Mouse (Mus musculus) kidney, adult 11 months (tissue): ENCODE data around the gene Hist1h2ae.
"Not testable (repeated sequence)": the region's sequence is repeated elsewhere in the genome, so short reads cannot be mapped to it uniquely, and the experiment has no call there.

Experiments used
- DNase-seq: peaks from one replicate; pipeline ENCODE4 v3.0.0; 2022

Gene Hist1h2ae

DNA sequence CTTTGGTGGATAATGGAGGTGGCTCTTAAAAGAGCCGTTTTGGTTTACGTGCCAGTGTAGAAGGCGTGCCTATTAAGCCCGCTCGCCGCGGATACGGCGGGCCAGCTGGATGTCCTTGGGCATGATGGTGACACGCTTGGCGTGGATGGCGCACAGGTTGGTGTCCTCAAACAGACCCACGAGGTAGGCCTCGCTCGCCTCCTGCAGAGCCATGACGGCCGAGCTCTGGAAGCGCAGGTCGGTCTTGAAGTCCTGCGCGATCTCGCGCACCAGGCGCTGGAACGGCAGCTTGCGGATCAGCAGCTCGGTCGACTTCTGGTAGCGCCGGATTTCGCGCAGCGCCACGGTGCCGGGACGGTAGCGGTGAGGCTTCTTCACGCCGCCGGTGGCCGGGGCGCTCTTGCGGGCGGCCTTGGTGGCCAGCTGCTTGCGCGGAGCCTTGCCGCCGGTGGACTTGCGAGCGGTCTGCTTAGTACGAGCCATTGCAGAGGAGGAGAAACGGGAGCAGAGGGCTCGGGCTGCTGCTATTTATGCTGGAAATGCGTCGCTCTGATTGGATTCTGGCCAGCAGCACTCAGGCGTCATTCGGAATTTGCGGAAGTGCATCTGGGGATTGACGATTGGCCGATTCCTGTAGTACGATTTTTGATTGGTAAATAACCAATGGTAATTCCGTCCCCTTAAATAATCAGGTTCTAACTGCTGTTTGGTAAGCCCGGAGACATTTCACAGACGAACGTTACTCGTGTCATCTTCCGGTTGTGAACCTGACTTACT is 8.9 kb downstream of the Hist1h2ae start, which contains the start of gene Hist1h3e:
TSS of gene Hist1h3e (minus strand) at position 487 of the 777 bp plus-strand sequence.
- peak; percentile 91 for DNase-seq

DNA sequence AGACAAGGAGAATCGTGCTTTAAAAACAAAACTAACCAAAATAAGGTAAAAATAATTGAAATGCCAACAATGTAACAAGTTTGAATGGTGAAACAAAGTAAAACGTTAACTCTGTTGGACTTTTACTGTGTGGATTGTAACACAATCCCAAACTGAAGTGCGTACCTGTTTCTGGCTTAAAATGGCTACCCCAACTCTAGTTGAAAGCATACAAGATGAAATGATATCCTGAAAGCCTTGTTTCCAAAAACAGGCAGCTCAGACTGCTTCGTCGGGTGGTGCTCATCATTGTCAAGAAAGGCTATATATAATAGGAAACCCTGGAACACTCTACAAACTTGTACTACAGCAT is 9.5 kb downstream of the Hist1h2ae start:
- DNase-seq: not testable (repeated sequence)

DNA sequence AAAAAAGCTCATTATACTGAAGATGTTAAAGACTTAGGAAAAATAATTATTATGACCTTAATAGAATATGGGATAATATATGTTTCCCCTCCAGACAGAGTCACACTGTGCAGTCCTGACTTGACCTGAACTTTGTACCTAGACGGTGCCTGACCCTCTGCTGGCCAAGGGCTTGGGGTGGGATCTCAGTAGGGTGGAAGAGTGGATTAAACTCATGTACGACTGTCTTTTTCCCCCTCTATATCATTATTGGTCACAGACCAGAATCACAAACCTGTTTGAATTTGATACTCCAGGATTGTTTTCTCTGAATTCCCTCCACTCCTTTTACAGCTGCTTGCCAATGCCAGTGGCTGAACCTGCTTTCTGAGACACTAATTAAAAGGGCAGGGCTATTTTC is 10.3 kb downstream of the Hist1h2ae start:
- not testable (repeated sequence) for DNase-seq

DNA sequence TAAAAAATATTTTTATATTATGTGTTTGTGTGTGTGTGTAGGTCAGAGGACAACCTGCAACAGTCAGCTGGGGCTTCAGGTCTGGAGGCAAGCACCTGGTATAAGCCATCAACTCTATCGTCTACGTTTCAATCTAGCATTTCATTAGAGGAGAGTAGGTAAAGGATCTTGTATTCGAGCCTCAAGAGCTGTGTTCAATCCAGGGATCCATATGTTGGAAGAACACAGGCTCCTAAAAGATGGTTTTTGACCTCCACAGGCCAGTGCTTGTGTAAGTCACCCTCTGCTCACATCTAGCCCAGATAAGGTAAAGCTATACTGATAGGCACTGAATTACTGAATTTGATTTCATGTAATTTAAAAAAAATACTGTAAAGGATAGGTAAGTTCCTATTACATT is 14.1 kb downstream of the Hist1h2ae start:
- DNase-seq: no peak

DNA sequence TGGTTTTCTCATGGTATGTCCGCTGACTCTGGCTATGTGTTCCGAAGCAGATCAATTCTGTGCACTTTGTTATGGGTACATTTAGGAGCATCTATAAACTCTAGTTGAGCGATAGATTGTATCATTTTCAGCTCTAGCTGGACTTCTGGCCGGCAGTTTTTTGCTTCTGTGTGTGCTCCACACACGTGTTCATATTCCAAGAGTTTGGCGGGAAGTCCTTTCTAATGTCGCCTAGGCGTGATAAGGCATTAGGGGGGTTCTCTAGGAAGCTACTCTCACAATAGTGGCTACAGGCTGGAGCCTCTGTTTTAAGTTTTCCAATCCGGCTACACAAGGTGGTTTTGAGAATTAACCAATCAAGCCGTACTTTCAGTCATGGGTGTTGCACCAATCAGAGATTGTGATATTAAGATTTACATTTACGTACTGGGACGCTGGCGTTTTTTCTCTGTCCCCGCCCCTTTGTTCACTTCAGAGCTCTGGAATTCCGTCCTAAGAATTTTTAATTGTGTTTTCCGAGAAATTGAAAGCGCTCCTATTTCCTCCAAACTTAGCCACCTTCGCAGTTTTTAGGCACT is 15.1 kb downstream of the Hist1h2ae start:
- peak; percentile 69 for DNase-seq

DNA sequence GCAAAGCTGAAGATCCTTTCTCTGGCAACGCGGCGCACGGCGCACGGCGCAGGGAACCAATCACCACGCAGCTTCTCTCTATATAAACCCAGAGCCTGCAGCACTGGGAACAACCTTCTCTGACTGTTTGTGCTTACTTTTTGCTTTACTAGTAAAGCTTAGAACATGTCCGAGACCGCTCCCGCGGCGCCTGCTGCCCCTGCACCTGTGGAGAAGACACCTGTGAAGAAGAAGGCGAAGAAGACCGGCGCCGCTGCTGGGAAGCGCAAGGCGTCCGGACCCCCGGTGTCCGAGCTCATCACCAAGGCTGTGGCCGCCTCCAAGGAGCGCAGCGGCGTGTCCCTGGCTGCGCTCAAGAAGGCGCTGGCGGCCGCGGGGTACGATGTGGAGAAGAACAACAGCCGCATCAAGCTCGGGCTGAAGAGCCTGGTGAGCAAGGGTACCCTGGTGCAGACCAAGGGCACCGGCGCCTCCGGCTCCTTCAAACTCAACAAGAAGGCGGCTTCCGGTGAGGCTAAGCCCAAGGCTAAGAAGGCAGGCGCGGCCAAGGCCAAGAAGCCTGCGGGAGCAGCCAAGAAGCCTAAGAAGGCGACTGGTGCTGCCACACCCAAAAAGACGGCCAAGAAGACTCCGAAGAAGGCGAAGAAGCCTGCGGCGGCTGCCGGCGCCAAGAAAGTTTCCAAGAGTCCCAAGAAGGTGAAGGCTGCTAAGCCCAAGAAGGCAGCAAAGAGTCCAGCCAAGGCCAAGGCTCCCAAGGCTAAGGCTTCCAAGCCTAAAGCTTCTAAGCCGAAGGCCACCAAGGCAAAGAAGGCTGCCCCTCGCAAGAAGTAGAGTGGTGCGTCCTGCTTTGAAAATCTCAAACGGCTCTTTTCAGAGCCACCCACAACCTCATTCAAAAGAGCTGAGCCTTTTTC is 15.8 kb downstream of the Hist1h2ae start:
- peak; percentile 58 for DNase-seq

DNA sequence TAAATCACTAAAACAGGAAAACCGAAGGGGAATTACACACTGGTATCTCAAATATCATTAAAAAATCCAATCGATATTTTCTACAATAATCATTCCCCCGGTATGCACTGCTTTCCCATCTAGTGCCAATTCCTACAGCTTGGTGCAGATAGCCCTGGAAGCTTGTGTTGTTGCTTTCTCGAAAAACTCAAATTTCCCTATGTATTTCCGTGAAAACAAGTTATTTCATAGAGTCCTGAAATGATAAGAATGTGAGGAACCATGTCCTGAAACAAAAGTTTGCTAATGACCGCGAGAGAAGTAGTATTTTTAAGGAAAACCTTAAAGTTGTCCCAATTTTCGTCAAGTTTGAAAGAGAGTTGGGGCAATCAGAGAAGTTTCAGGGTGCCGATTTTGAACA is 16.6 kb downstream of the Hist1h2ae start:
- no peak for DNase-seq

DNA sequence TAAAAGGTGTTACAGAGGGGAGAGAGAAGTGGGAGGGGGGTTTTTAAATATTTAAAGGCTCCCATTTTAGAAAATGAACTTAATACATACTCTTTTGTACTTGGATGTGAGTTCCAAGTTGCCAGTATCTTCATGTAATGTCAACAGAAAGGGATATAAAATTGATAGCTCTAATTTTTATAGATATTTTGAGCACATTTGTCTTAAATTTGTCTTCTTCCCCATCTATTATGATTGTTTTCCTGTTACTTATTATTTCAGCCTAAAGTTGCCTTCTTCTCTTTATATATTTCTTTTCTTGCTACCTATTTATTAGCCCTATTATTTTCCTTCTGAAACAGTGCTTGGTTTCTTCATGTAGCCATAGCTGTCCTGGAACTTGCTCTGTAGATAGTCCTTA is 18.1 kb downstream of the Hist1h2ae start, which contains the start of gene Hist1h1d:
TSS of gene Hist1h1d (plus strand) at position 301 of the 400 bp plus-strand sequence.
- DNase-seq: no peak

DNA sequence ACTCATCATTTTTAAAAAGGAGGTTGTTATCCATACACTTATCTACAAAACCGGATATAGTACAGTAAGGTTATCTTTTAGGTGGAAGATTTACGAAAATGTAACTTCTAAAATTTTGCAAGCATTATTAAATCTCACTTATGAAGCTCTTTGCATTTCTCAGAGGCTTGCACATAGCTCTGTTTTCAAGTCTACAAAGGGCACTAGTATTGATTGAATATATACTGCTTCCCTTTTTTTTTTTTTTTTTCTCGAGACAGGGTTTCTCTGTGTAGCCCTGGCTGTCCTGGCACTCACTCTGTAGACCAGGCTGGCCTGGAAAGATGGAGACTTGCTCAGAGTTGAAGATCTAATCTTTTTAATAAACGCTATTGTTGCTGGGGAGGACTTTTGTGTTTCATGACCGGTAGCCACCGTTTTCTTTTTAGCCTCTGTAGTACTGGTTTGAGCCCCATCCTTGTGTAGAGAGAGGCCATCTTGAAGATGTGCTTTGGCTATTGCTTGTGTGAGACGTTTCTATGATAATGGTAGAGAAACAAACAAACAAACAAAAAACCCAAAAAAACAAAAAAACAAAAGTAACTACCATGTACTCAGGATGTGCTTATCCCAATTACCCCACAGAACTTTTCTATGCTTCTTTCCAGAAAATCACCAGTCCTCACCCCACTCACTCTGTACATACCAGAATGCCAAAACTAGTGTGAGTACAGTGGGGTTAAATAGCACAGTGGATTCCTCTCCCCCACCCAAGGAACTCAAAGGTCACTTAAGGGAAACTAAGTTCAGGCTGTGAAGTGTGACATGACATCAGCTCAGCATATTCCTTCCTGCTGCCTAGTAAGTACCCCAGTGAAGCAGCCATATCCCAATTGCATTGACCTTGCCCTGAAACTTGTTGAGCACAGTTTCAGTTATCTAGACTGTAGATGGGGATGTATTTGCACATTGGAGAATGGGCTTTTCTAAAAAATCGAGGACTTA is 18.8 kb downstream of the Hist1h2ae start:
- no peak for DNase-seq

DNA sequence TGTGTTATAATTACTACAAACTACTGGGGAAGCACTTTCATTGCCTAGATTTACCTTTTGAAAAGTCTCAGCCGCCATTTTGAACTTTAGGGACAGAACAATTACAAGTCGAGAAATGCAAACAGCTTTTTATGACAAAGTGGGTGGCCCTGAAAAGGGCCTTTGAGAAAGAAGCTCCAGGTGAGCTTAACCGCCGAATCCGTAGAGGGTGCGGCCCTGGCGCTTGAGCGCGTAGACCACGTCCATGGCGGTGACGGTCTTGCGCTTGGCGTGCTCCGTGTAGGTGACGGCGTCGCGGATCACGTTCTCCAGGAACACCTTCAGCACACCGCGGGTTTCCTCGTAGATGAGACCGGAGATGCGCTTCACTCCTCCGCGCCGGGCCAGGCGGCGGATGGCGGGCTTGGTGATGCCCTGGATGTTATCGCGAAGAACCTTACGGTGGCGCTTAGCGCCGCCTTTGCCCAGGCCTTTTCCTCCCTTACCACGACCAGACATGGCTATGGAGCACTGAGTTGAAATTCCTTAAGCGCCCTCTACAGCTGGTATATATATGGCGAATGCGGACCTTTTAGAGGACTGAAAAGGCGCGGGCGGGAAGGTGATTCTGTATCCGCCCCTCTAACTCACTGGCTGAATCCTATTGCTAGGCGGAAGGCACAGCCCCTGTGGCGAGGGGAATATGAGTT is 19.7 kb downstream of the Hist1h2ae start, which contains the start of gene Hist1h4f:
TSS of gene Hist1h4f (minus strand) at position 503 of the 689 bp plus-strand sequence.
- peak; percentile 82 for DNase-seq

DNA sequence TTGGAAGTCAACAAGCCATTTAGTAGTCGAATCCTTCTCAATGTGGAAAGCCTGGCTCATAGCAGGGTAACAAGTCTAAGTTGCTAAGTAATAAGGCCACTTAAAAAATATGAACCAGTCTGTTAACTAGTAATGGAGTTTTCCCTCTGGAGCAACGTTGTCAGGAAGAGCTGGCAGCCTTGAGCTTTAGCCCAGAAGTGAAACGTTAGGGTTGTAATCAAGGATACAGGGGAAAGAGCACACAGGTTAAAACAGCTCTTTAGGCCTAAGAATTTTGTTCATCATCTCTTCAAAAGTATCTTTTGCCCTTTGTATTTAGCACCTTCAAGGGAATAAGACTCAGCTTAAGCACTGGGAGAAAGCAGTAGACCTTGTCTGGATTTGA is 20.3 kb downstream of the Hist1h2ae start:
- no peak for DNase-seq

DNA sequence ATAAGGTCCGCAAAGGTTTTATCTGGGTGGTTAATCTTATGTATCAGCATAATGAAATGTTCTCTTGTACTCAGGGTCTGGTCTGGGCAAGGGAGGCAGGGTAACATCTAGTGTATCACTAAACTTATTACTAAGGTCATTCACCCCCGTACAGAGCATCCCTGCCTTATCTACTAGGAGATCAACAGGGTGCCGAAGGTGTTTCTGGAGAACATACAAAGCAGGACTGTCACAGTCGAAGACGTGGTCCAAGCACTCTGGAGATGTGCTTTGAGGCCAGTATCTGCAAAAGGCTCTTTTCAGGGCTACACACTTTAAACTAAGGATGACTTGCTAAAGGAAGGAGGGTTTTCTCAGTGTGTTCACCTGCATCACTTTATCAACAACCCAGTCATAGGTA is 24.3 kb downstream of the Hist1h2ae start:
- DNase-seq: no peak

DNA sequence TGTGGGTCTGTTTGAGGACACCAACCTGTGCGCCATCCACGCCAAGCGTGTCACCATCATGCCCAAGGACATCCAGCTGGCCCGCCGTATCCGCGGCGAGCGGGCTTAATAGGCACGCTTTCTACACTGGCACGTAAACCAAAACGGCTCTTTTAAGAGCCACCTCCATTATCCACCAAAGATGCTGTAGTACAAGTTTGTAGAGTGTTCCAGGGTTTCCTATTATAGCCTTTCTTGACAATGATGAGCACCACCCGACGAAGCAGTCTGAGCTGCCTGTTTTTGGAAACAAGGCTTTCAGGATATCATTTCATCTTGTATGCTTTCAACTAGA is 26.3 kb downstream of the Hist1h2ae start:
- not testable (repeated sequence) for DNase-seq

DNA sequence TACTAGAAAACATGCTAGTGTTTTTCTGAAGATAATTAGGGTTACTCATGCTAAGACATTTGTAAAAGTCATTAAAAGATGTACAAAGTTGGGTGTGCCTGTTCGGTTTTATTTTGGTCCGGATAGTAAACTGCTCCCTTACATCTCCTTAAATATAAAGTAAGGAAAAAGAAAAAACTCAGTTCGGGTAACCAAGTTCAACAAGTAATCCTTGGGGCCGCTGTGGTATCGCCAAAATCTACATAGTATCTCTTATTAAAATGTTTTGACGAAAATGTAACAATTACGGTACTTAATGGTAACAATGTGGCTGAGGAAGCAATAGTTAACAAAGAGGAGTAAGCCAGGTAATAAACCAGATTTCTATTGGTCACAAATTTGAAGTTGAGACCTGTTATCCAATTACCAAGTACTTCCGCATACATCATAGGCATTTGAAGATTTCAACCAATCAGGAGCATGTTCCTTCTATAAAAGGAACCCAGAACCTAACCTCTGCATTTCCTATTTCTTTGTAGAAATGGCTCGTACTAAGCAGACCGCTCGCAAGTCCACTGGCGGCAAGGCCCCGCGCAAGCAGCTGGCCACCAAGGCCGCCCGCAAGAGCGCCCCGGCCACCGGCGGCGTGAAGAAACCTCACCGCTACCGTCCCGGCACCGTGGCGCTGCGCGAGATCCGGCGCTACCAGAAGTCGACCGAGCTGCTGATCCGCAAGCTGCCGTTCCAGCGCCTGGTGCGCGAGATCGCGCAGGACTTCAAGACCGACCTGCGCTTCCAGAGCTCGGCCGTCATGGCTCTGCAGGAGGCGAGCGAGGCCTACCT is 26.8 kb downstream of the Hist1h2ae start, which contains the start of gene Hist1h3f:
TSS of gene Hist1h3f (plus strand) at position 88 of the 822 bp plus-strand sequence.
- peak; percentile 65 for DNase-seq

DNA sequence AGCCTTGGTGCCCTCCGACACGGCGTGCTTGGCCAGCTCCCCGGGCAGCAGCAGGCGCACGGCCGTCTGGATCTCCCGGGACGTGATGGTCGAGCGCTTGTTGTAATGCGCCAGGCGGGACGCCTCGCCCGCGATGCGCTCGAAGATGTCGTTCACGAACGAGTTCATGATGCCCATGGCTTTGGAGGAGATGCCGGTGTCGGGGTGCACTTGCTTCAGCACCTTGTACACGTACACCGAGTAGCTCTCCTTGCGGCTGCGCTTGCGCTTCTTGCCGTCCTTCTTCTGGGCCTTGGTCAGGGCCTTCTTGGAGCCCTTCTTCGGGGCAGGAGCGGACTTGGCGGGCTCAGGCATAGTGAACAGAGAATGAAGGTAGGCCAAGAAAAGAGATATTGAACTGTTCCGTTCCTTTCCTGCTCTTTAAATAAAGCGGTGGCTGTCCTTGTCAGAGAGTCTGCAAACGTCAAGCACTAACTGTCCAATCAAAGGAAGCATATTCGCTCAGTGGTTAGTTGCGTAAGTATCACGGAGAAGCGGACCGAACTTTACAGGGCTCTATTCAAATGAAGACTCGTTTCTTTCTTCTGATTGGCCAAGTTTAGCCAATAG is 27.9 kb downstream of the Hist1h2ae start, which contains the start of gene Hist1h2bh:
TSS of gene Hist1h2bh (minus strand) at position 394 of the 609 bp plus-strand sequence.
- peak; percentile 77 for DNase-seq

DNA sequence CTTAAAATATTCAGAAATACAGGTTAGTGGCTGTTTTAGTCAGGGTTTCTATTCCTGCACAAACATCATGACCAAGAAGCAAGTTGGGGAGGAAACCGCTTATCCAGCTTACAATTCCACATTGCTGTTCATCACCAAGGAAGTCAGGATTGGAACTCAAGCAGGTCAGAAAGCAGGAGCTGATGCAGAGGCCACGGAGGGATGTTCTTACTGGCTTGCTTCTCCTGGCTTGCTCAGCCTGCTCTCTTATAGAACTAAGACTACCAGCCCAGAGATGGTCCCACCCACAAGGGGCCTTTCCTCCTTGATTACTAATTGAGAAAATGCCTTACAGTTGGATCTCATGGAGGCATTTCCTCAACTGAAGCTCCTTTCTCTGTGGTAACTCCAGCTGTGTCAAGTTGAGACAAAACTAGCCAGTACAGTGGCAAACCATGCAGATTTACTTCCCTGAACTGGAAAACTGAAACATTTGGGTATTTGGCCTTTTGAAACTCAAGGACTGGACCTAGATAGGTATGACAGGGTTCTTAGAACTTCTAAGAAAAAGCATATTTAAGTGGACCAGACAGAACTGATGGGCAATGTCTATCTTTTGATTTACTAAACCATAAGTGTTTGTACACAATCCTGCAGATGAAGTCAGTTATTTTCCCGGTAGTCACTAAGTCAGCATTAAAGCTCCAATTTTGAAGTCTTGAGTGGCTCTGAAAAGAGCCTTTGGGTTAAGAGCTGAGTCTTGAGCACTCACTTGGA is 28.6 kb downstream of the Hist1h2ae start:
- DNase-seq: not testable (repeated sequence)

DNA sequence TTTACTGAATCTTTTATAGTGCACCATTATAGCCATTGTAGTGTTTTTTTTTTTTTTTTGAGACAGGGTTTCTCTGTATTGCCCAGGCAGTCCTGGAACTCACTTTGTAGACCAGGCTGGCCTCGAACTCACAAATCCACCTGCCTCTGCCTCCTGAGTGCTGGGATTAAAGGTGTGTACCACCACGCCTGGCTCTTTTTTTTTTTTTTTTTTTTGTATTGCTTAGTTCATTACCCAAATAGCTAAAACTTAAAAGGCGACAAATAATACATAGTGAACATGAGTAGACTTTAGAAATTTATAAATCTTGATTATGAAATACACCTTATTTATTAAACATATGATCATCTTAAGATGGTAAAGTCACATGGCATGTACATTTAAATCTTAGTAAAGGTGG is 29.5 kb downstream of the Hist1h2ae start:
- no peak for DNase-seq

DNA sequence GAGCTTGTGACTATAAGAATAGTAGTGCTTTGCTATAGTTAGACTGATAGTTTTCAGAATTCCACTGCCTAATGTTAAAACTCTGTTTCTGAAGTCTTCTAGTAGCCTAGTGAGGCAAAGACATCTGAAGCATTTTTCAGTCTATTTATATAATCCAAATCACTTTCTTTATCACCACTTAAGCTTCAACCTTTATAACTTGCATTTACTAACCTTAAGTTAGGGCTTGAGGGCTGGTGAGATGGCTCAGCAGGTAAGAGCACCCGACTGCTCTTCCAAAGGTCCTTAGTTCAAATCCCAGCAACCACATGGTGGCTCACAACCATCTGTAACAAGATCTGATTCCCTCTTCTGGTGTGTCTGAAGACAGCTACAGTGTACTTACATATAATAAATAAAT is 31.2 kb downstream of the Hist1h2ae start:
- not testable (repeated sequence) for DNase-seq

DNA sequence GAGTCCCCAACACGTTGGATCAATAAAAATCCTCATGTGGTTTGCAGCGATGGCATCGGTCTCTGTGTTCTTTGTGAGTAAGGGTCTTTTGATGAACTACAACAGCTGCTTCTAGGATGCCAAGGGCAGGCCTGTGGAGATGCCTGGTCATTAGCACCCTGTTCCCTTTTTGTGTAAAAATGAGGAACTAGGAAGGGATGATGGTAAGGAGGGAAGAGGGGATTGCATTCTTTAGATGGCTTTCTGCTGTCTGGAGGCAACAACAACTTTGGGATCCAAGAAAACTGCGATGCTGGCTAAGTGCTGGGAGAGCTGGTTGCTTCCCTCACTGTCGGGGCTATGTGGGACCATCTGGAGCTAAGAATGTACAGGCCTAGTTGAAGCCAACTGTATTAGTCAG is 32.8 kb downstream of the Hist1h2ae start:
- DNase-seq: no peak
